Mouse (Mus musculus): ENCODE measurements around the gene Sema3e.

Gene Sema3e

DNA sequence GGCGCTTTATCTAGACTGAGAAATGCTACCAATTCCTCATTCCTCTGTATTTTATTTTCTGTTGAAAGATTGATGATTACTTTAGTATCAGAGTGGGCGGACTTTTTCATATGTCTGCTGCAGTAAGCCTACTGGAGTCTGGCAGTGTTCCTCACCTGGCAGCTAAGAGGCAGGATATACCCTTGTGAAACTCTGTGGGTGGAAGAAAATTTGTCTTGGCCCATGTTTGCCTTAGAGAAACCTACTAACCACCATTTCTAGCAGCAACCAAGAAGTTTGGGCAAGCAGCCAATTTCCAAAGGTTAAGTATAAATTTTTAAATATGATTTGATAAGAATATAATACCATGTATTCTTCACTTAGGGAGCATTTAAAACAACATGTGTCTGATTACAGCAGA, 63.0 kb downstream of the Sema3e start:
- no peak for DNase-seq

GRCm38 (mm10) chr5:14089875-14090608, 65.0 kb downstream of the Sema3e start:
- DNase-seq, result no peak

GRCm38 (mm10) chr5:14090609-14090969, 65.5 kb downstream of the Sema3e start:
- DNase-seq, result no peak

GRCm38 (mm10) chr5:14092262-14092776, 67.2 kb downstream of the Sema3e start:
- DNase-seq, result no peak

DNA sequence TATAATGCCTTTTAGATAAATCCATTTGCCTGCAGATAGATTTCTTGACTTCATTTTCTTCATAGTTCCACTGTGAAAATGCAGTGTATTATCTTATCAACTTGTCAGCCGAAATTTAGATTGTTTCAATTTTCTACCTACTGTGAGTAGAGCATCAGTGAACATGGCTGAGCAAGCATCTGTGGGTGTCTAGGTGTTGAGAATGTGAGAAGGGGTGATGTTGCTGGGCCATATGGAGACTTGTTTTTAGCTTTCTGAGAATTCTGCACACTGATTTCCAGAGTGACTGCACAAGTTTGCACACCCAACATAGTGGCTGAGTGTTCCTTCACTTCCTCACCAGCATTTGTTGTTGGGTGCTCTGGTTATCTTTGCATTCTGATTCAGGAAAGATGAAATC, 71.1 kb downstream of the Sema3e start:
- no peak for DNase-seq

- DNase-seq, result no peak
Measured at GRCm38 (mm10) chr5:14098677-14099076, 73.6 kb downstream of the Sema3e start.

GRCm38 (mm10) chr5:14107365-14107764, 82.3 kb downstream of the Sema3e start:
- no peak for DNase-seq

DNA sequence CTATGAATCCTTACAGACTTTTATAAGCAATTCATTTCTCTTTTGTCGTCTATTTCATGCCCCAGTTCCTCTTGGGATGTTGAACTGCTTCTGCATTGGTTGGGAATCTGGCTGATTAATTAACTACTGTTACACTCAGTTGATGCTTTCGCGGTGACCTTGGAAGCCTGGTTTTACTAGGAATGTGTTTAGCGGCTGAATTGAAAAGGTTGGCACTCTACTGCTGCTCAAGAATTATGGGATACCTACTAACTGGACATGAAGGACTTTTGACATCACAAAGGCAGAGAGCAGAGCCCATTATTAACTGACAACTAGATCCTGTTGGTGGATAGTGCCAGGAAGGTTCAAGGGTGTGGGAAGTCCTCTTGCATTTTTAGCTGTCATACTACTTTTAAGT, 83.9 kb downstream of the Sema3e start:
- DNase-seq, result no peak

GRCm38 (mm10) chr5:14111401-14111800, 86.3 kb downstream of the Sema3e start:
- no peak for DNase-seq

DNA sequence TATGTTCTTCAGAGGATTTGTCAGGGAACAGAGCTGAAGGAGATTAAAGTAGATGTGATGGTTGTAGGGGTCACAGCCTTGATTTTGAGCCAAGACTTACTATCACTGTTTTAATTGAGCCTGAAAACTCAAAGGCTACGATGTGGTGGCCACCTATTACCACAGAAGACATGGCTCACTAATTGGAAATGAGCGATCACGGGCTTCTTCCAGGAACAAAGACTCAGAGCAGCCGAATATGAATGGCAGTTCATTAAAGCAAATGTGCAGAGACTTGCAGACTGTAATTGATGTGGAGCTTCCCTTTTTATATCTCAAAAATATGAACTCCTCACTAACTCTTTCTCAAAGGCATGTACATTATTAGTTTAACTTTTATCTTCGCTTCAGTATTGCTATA, 96.8 kb downstream of the Sema3e start:
- DNase-seq, result no peak

- no peak for DNase-seq
Measured at GRCm38 (mm10) chr5:14126591-14126990, 101.5 kb downstream of the Sema3e start.

DNA sequence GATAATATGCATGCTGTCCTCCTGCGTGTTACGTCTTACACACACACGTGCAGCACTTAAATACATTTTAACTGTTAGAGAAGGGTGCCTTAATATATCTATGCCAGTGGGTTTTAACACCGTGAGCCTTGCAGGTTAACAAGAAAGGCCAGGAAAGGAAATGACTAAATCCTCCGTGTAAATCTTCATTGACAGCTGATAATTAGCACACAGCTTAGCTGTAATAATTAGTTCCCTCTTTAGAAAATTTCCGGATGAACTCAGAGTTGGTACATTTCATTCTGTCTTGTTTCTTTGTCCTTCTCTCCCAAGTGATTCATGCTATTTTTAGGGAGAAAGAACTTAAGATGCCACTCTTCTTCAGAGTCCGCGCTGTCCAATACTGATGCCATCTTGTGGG, 110.9 kb downstream of the Sema3e start:
- DNase-seq, result no peak

GRCm38 (mm10) chr5:14138725-14139124, 113.6 kb downstream of the Sema3e start:
- DNase-seq, result no peak

GRCm38 (mm10) chr5:14162579-14162978, 137.5 kb downstream of the Sema3e start:
- no peak for DNase-seq

- DNase-seq, result no peak
Measured at GRCm38 (mm10) chr5:14163280-14163679, 138.2 kb downstream of the Sema3e start.

DNA sequence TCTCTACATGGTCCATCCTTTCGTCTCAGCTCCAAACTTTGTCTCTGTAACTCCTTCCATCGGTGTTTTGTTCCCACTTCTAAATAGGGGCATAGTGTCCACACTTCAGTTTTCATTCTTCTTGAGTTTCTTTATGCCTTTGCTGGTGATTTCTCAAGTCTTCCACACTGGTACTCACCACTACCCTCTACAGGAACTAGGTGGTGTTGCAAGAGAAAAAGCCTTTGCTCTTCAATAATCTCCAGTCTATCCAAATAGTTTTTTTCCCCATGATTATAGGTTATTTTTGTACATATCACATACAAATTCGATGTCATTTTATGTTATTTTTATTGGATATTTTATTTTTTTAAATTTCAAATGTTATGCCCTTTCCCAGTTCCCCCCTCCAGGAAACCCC, 142.7 kb downstream of the Sema3e start:
- DNase-seq, result no peak

DNA sequence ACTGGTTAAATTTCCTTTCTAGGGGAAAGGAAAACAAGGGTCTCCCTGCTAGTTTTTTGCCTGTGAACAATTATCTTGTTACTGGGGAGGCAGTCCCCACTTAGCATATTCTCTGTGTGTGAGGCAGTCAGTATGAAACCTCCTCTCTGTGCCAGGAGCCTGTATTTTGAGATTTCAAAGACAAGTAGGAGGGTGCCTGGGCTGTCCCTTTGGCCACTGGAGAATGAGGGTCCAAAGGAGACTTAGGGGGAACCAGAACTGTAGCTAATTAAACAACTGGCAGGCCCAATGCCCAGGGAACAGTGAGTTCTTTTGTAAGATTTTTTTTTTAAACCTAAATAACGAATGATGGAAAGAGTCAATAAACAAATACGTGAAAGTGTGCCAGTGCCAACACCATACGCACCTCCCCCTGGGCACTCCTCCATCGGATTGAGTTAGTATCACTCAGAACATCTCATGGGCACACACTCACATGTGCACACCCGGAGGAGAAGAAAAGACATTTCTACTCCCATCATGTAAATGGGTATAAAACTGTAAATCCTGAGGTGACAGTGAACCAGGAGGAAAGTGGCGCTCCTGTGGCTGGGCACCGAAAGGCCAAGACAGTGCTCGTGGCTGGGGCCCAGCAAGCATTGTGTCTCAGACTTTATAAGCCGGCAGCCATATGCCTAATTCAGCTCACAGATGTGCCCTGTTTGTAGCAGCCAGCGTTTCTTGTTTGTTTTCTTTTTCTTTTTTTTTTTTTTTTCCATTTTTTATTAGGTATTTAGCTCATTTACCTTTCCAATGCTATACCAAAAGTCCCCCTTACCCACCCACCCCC, 148.5 kb downstream of the Sema3e start:
- DNase-seq, result no peak

DNA sequence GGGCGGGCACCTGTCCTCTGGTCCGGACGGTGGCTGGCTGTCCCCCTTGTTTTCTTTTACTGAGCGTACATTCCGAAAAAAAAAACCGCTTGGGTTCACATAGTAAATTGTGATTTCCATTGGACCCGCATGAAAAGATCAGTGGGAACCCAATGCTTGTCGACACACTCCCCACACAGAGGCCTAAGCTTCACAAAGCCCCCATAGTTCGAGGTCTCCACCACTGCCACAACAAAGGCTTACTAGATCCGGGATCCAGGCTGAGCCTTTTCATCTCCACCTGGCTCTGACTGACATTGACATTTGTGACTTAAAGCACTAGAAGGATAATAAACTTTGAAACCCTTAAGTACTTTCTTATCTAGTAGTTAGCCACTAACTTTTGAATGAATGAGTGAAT, 155.5 kb downstream of the Sema3e start:
- DNase-seq, result no peak

- no peak for DNase-seq
Measured at GRCm38 (mm10) chr5:14182156-14182555, 157.1 kb downstream of the Sema3e start.

GRCm38 (mm10) chr5:14195172-14195819, 170.2 kb downstream of the Sema3e start:
- no peak for DNase-seq

DNA sequence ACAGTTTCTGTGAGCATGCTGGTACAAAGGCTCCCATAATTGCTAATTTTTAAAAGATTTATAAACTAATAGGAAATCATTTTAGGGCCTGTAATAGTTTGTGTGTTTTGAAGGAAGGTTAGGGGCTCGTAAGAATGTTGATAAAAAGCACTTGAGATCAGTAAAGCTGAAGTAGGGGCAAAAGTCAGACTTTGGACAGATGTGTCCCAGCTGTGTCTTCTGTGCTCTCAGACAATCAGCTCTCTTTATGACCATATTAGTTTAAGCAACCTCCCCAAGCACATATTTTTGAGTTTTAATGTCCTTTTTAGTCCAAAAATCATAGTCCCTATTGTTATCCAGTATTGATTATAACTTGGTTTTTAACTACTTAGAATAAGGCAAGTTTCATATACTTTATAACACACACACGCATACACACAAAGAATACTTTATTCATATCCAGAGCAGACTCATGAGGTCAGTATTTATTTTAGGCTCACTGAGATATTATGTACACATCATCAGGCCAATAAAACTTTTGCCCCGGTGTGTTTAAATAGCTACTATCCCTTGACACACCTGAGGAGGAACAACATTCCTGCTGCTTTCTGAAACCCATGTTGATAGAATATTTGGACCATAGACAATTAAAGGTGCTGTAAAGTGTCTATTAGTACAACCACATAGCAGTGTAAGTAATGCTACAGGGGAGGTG, 173.4 kb downstream of the Sema3e start:
- no peak for DNase-seq

GRCm38 (mm10) chr5:14206794-14207193, 181.7 kb downstream of the Sema3e start:
- no peak for DNase-seq

- DNase-seq, result no peak
Measured at GRCm38 (mm10) chr5:14209962-14210361, 184.9 kb downstream of the Sema3e start.
